Mouse (Mus musculus) cerebellum, postnatal 36 days (tissue): ENCODE results near the gene Olfr99.
"Not testable (repeated sequence)": the region's sequence is repeated elsewhere in the genome, so short reads cannot be mapped to it uniquely, and the experiment has no call there.

Experiments
- DNase-seq, 2 experiments: peaks; one replicate each; pipeline ENCODE4 v3.0.0; 2021 to 2022; ENCODE audit warnings: mixed read lengths in 2 of 2

Olfr99 gene

DNA sequence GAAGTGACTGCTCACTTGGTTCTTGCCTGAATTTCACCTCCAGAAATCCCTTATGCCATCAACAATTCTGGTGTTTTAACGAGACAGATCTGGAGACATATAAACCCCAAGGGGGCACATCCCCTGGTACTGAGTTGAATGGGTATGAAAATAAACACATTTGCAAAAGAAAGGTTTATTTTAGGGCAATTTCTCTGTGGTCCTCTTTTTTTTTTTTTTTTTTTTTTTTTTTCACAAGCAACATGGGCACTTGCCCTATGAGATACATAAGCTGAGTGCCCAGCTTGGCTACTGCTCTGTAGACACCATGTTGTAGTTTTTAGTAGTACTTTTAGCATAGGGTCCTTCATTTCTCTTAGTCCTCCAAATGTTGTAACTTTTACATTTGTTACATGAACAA, at the start of gene Olfr99:
TSS of gene Olfr99 (minus strand) at position 101 of the 400 bp plus-strand sequence.
- DNase-seq = no peak

DNA sequence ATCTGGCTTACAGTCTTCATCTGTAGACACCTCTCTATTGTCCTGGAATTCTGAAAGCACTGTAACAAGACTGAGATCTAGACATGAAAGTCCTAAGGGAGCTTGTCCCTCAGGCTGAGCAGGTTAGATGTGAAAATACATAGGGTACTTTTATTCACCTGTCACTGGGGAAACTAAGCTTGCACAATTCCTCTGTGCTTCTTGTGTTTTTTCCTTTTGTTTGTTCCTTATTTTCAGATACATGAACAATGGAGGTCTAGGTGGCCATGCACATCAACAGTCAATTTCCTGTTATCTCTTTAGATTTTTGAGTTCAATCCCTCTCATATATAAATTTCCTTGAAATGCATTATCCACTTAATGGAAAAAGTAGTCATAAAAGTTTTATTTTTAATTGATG, 33.7 kb upstream of the Olfr99 start, which contains the start of gene Olfr102:
TSS of gene Olfr102 (minus strand) at position 101 of the 400 bp plus-strand sequence.
- DNase-seq = no peak

DNA sequence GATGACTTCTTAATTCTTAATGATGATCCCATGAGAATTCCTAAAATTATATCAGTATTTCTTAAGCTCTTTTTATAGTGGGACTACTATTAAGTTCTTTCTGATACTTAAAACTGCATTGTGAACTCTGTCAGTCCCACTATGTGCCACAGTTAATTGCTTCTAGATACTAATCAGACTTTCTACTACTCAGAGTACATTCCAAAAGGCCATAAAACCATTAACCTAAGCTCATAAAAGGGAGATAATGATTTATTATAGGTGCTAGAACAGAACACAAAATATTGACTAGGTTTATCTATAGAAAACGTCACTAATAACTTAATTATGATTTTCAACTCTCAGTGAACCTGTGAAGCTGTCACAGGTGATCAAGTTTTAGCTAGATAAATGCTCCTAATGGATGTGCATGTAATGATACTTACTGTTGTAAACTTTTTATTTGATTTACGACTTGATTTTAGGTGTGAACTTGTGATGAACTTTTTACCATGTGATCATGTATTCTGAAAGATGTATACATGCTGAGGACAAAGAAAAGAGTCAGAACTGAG, 27.0 kb upstream of the Olfr99 start:
- DNase-seq = no peak

DNA sequence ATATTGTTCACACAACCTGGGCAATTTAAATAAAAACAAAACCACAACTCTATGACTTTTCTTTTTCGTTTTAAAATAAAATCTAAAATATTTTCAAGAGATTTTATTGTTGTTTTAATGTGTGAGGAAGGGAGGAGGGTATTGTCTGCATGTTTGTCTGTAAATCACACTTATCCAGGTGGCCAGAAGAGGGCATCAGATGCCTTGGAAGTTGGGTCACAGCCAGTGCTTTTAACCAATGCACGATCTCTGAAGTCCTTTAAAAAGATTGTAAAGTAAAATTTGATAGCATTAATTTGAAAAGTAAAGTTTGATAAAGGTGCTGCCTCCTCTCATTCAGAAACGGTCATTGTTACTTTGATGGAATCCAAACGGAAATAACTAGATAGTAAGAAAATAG, 25.2 kb upstream of the Olfr99 start:
- DNase-seq = no peak

DNA sequence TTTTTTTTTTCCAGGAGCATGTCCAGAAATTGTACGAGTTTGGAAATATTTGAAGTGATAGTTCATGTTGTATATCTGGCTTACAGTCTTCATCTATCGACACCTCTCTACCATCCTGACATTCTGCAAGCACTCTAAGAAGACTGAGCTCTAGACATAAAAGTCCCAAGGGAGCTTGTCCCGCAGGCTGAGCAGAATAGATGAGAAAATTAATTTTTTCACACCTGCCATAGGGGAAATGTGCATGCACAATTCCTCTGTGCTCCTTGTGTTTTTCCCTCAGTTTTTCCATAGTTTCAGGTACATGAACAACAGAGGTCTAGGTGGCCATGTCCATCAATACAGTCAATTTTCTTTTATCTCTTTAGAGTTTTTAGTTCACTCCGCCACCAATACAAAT, 21.0 kb upstream of the Olfr99 start, which contains the start of gene Olfr101:
TSS of gene Olfr101 (minus strand) at position 101 of the 400 bp plus-strand sequence.
- no peak for DNase-seq

DNA sequence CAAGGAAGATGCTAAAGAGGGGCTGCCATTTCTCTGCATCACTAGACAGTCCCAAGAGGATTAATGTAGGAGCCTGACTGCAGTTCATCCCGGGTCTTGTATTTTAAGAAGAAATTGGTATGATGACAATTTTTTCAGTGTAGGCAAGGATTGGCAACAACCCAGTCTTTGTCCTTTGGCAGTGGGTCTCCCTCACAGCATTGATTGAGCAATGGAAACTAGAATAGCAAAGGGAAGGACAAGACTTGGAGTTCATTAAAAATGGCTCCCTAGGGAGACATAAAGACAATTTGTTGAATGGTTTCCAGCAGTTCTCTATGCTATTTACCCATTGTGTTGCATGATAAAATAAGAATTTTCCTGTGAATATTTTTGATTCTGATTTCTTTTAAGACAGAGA, 2.9 kb downstream of the Olfr99 start:
- no peak for DNase-seq

DNA sequence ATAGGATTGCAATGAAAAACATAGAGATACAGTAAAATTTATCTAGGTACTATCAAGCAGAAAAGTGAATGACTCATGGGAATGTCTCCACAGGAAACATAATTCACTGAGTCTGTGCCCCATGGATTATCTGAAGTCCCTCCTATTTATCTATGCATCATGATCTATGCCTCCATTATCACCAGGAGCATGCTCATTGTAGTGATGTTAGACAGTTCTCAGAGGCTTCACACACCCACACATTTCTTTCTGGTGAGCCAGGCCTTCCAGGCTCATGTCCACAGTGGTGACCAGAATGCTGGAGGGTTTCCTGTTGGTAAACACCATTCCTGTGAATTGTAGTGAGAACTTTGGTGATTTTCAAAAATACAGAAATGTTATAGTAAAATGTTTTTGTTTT, 6.7 kb downstream of the Olfr99 start:
- DNase-seq = no peak

DNA sequence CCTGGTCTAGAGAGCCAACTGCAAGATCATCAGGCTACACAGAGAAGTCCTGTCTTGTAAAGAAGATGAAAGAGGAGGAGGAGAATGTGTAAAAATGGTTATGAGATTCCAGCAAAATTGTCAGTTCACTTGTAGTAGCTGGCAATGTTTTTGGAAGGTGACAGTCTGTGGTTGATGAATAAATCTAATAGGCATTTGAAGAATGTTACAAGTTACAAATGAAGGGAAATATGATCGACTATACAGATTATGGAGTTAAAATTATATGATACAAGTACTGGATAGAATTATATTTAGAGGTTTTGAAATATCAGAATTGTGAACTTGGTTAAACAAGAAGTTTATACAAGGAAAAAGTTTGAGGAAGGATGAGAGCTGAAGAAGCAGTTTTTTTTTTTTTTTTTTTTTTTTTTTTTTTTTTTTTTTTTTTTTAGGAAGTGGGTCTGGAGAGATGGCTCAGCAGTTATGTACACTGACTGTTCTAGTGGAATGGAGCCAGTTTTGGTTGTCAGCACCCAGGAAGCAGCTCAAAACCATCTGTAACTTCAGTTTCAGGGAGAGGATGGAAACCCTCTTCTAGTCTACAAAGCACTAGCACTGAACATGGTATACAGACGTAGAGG, 7.5 kb downstream of the Olfr99 start:
- DNase-seq = no peak

DNA sequence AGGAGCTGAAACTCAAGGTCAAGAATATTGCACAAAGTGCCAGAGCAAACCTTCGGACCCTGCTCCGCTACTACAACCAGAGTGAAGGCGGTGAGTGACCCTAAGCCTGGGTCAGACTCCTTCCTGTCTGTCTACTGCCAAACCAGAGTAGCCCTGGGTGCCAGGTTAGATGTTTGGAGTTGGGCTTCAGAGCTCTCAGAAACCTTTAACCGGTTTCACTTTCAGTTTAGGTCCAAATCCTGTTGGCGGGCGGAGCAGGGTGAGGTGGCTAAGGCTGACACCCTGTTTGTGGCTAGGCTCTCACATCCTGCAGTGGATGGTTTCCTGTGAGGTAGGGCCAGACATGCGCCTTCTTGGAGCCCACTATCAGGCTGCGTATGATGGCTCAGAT, 12.6 kb downstream of the Olfr99 start:
- peak in 1 of 2 experiments; percentile 3 for DNase-seq

DNA sequence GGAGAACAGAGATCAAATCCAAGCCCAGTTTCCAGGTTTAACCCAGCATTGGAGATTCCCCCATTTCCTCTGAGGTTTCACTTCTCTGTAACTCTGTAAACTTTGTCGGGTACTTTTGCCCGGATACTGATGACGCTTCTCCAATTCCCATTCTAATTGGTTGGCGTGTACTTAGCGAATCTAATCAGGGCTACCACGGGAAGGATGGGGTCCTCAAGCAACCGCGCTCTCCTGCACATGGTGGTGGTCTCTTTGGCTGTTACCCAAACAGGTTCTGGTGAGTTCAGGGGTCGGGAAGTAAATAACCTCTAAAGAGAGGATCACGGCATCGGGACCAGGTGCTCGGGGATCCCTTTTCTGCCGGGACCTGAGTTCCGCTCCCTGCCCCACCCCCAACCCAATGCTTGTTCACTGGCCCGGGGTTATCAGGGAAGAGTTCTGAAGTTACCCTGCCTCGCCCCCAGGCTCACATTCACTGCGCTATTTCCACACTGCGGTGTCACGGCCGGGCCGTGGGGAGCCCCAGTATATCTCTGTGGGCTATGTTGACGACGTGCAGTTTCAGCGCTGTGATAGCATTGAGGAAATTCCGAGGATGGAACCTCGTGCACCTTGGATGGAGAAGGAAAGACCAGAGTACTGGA, 13.1 kb downstream of the Olfr99 start, which contains the start of gene H2-M3:
TSS of gene H2-M3 (plus strand) at position 163 of the 644 bp plus-strand sequence.
- DNase-seq = peak; percentile 71 to 82

DNA sequence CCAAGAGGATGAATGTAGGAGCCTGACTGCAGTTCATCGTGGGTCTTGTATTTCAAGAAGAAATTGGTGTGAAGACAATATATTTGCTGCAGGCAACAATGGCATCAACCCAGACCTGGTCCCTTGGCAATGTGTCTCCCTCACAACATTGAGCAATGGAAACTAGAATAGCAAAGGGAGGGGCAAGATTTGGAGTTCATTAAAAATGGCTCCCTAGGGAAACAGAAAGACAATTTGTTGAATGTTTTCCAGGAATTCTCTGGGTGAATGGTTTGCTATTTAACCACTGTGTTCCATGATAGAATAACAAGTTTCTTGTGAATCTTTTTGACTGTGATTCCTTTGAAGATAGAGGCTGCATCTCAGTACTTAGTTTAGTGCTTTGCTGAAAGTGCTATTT, 19.6 kb downstream of the Olfr99 start, which contains the start of gene Olfr98:
TSS of gene Olfr98 (minus strand) at position 124 of the 400 bp plus-strand sequence.
- no peak for DNase-seq

DNA sequence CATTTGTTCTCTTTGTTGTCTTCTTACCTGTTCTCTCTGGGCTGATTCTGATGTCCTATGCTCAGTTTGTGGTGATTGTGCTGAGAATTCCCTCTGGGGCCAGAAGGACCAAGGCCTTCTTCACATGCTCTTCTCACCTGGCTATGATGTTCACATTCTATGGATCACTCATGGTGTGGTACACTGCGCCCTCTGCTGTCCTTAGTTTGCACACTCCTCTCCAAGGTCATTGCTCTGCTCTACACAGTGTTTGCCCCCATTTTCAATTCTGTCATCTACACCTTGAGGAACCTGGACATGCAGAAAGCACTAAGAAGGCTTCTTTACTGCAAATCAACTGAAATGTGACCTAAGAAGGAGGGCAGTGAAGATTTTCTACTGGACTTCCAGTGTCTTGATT, 32.7 kb downstream of the Olfr99 start:
- peak in 1 of 2 experiments; percentile 3 for DNase-seq

DNA sequence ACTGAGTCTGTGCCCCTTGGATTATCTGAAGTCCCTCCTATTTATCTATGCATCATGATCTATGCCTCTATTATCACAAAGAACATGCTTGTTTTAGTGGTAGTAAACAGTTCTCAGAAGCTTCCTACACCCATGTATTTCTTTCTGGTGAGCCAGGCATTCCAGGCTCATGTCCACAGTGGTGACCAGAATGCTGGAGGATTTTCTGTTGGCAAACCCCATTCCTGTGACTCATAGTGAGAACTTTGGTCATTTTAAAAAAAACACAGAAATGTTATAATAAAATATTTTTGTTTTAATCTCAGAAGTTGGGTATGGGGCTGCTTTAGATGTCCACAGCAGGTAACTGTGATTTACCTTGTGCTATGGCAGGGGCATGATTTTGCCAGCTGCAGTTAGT, 33.8 kb downstream of the Olfr99 start:
- no peak for DNase-seq

DNA sequence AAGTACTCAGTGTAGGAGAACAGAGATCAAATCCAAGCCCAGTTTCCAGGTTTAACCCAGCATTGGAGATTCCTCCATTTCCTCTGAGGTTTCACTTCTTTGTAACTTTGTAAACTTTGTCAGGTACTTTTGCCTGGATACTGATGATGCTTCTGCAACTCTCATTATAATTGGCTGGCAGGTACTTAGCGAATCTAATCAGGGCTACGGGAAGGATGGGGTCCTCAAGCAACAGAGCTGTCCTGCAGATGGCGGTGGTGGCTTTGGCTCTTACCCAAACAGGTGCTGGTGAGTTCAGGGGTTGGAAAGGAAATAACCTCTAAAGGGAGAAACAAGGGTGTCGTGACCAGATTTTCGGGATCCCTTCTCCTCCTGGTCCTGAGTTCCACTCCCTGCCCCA, 36.5 kb downstream of the Olfr99 start:
- peak in 1 of 2 experiments; percentile 2 for DNase-seq

DNA sequence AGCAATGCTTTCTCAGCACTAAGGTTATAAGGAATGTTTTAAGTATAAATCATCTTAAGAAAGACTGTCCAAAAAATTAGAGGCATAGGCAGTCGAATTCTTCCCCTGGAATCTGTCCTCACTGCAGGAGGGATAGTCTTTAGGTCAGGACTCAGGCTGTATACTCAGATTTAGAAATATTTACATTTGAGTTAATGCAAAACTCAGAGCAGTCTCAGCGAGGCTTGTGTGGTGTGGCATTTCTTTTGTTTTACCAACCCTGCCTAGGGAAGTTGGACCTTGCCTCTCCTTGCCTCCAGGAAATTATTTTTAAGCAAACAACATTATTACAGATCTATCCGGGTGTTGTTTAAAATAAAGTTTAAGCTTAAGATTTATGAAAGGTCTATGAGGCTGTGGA, 41.1 kb downstream of the Olfr99 start:
- DNase-seq = no peak

DNA sequence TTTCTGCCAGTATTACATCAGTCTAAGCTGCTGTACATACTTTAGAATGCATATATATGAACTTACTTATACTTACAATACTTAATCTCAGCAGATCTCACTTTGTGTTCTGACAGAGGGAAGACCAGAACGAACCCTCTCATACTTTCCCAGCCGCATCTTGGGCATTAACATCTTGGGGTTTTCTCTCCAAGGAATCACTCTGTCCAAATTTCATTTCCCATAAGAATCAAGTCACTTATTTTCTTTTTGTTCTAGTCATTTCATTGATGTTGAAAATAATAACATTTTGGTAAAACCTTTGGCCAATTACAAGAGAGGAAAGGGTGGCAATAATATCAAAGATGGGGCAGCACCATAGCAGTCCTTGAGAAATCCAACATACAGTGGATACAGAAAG, 46.0 kb downstream of the Olfr99 start, which contains the start of gene Olfr97:
TSS of gene Olfr97 (minus strand) at position 101 of the 400 bp plus-strand sequence.
- not testable (repeated sequence) for DNase-seq
